Mouse (Mus musculus): Measurements from ENCODE around the gene Ndufs2.

GRCm38 (mm10) chr1:171223796-171224195 lies 27.4 kb downstream of the Ndufs2 start:
- TF ChIP-seq CTCF (conservative IDR thresholded peaks at IDR 0.05; ENCODE audit: low read length) = no peak
- no peak for TF ChIP-seq POU5F1 (IDR thresholded peaks at IDR 0.05; ENCODE audit: borderline replicate concordance, low read length)
